Mouse (Mus musculus): ENCODE data around the gene Atp6v0c. TPM values are rescaled to one million over a fixed set of nuclear protein-coding genes. Genes with fewer than 3 reads are reported as not detected.

Gene Atp6v0c
- total and polyA plus RNA-seq, 3 experiments: 58.4 to 515 (median 125) TPM

GRCm38 (mm10) chr17:24197032-24197824 is 27.7 kb upstream of the Atp6v0c start:
- Histone ChIP-seq H3K79me2 (ENCODE audit: control insufficient read depth, insufficient read depth, low read length, poor library complexity) (peaks cover 29% of the 10 kb centered on the region), H3K4me3 (ENCODE audit: control insufficient read depth in 1 of 2, insufficient read depth in 1 of 2, low read depth in 2 of 2, low read length in 2 of 2) (no peak overlapping the region), H3K27ac (ENCODE audit: control insufficient read depth, low read depth, low read length) (no peak overlapping the region), H3K9ac (ENCODE audit: control insufficient read depth, low read depth, low read length, poor library complexity, severe bottlenecking) (no peak overlapping the region), H3K9me3 (replicated peaks; ENCODE audit: insufficient read depth, low read length) (no peaks in the 10 kb centered on the region), H3K36me3 (ENCODE audit: control insufficient read depth in 1 of 2, insufficient read depth in 2 of 2, low read length in 2 of 2) (peaks cover 5 to 19% of the 10 kb centered on the region in 2 experiments; a peak in 3 of 4 replicates), H3K4me1 (ENCODE audit: control insufficient read depth in 1 of 2, insufficient read depth in 2 of 2, low read length in 2 of 2) (peaks cover 2 to 36% of the 10 kb centered on the region in 2 experiments), H3K27me3 (ENCODE audit: control insufficient read depth in 1 of 2, insufficient read depth in 2 of 2, low read length in 2 of 2) (no peaks in the 10 kb centered on the region)
- TF ChIP-seq RAD21 (IDR thresholded peaks at IDR 0.05; ENCODE audit: low read depth, low read length) (no peak), GATA1 (IDR thresholded peaks at IDR 0.05; ENCODE audit: low read depth, low read length) (0 out of 2 replicates have a peak, but pooled peaks have one; percentile 10)
- no peak for DNase-seq (ENCODE audit: low read depth, low spot score)

GRCm38 (mm10) chr17:24195349-24195748 is 25.8 kb upstream of the Atp6v0c start:
- TF ChIP-seq MAFK (IDR thresholded peaks at IDR 0.05; ENCODE audit: borderline replicate concordance, low read depth, low read length) (no peak), GATA1 (IDR thresholded peaks at IDR 0.05; ENCODE audit: low read depth, low read length) (no peak), ETS1 (IDR thresholded peaks at IDR 0.05; ENCODE audit: low read depth, low read length) (no peak), RAD21 (IDR thresholded peaks at IDR 0.05; ENCODE audit: low read depth, low read length) (no peak), POLR2A (IDR thresholded peaks at IDR 0.05; ENCODE audit: control insufficient read depth in 1 of 2, insufficient read depth in 1 of 2, low read depth in 1 of 2, low read length in 2 of 2, poor library complexity in 1 of 2) (no peak), SIN3A (IDR thresholded peaks at IDR 0.05; ENCODE audit: low read length) (no peak), CHD1 (IDR thresholded peaks at IDR 0.05; ENCODE audit: low read depth, low read length) (no peak), NELFE (IDR thresholded peaks at IDR 0.05; ENCODE audit: low read depth, low read length) (no peak), MAX (IDR thresholded peaks at IDR 0.05; ENCODE audit: low read length) (no peak), USF1 (IDR thresholded peaks at IDR 0.05; ENCODE audit: low read depth, low read length) (no peak), POLR2AphosphoS5 (IDR thresholded peaks at IDR 0.05; ENCODE audit: borderline replicate concordance, low read depth, low read length) (no peak), SMC3 (IDR thresholded peaks at IDR 0.05; ENCODE audit: low read depth, low read length) (no peak), UBTF (IDR thresholded peaks at IDR 0.05; ENCODE audit: borderline replicate concordance, insufficient read depth, low read depth, low read length) (no peak), KAT2A (conservative IDR thresholded peaks at IDR 0.05; ENCODE audit: low read depth, low read length) (no peak), HCFC1 (IDR thresholded peaks at IDR 0.05; ENCODE audit: low read depth, low read length) (no peak)
- no peak overlapping the region for H3K9ac ChIP-seq (ENCODE audit: control insufficient read depth, low read depth, low read length, poor library complexity, severe bottlenecking)
- peaks cover 7 to 12% of the 10 kb centered on the region in 2 experiments; a peak in 3 of 4 replicates for H3K36me3 ChIP-seq (ENCODE audit: control insufficient read depth in 1 of 2, insufficient read depth in 2 of 2, low read length in 2 of 2)
- no peaks in the 10 kb centered on the region for H3K27me3 ChIP-seq (ENCODE audit: control insufficient read depth in 1 of 2, insufficient read depth in 2 of 2, low read length in 2 of 2)
- no peak for DNase-seq (ENCODE audit: low read depth, low spot score)
- peaks cover 2 to 28% of the 10 kb centered on the region in 2 experiments for H3K4me1 ChIP-seq (ENCODE audit: control insufficient read depth in 1 of 2, insufficient read depth in 2 of 2, low read length in 2 of 2)
- H3K4me3 ChIP-seq (ENCODE audit: control insufficient read depth in 1 of 2, insufficient read depth in 1 of 2, low read depth in 2 of 2, low read length in 2 of 2): no peak overlapping the region
- no peak overlapping the region for H3K27ac ChIP-seq (ENCODE audit: control insufficient read depth, low read depth, low read length)
- H3K79me2 ChIP-seq (ENCODE audit: control insufficient read depth, insufficient read depth, low read length, poor library complexity): peaks cover 16% of the 10 kb centered on the region
- H3K9me3 ChIP-seq (replicated peaks; ENCODE audit: insufficient read depth, low read length): no peaks in the 10 kb centered on the region

All from MEL (cell line).